Mouse (Mus musculus) left cerebral cortex, adult 11 months (tissue): ENCODE data around the gene Popdc2.

Source experiments
- DNase-seq: peaks from one replicate; pipeline ENCODE4 v3.0.0; 2022; ENCODE audit warnings: low spot score

Popdc2 gene

GRCm38 (mm10) chr16:38400311-38400960 is 38.4 kb downstream of the Popdc2 start:
- no peak for DNase-seq

- DNase-seq, result no peak
These were observed 39.5 kb downstream of the Popdc2 start for GRCm38 (mm10) chr16:38401468-38401867.

GRCm38 (mm10) chr16:38403639-38404038 is 41.6 kb downstream of the Popdc2 start:
- no peak for DNase-seq

- no peak for DNase-seq
These were observed 44.3 kb downstream of the Popdc2 start for GRCm38 (mm10) chr16:38406293-38406692.

- no peak for DNase-seq
These were observed 44.7 kb downstream of the Popdc2 start for GRCm38 (mm10) chr16:38406708-38407107.

GRCm38 (mm10) chr16:38407584-38407983 is 45.6 kb downstream of the Popdc2 start:
- DNase-seq, result no peak

- DNase-seq, result no peak
These were observed 46.4 kb downstream of the Popdc2 start for GRCm38 (mm10) chr16:38408416-38408815.

- DNase-seq, result no peak
These were observed 52.9 kb downstream of the Popdc2 start for GRCm38 (mm10) chr16:38414953-38415352.

GRCm38 (mm10) chr16:38425374-38425773 is 63.4 kb downstream of the Popdc2 start:
- DNase-seq, result no peak

- no peak for DNase-seq
These were observed 63.8 kb downstream of the Popdc2 start for GRCm38 (mm10) chr16:38425799-38426198.
